Mouse (Mus musculus) cortical plate, adult 2 months (tissue): ENCODE measurements at regions not wholly inside any gene's neighbourhood (a gene's known extent, or its start where the extent isn't known, plus 50 kb on each side); places are given as distances from the start of the nearest gene placed in this dataset.

Source experiments
- CTCF ChIP-seq: fragments of 200-500 bp; IDR thresholded peaks from 2 replicates; pipeline ENCODE4 v1.5.1; 2011; ENCODE audit warnings: mild to moderate bottlenecking, control low read depth, low read length; ENCODE audit not compliant: insufficient read depth; ENCODE audit errors: extremely low read depth
- POLR2A ChIP-seq: fragments of 200-500 bp; IDR thresholded peaks from 2 replicates; pipeline ENCODE4 v1.6.1; 2011; ENCODE audit warnings: mild to moderate bottlenecking, low read length, control low read depth; ENCODE audit not compliant: insufficient read depth; ENCODE audit errors: extremely low read depth

GRCm38 (mm10) chr6:51174443-51175021 lies 257.9 kb upstream of the Nfe2l3 start:
- TF ChIP-seq POLR2A (no peak), CTCF (no peak)
